Comparison of ENCODE assay signal across 8 mouse cellular contexts in genomic region chr2:30753219-30753618, GRCm38 (mm10). TPM values are rescaled to one million over a fixed set of nuclear protein-coding genes. Genes with fewer than 3 reads are reported as not detected.
DNase-seq lines count a peak whose midpoint lies in the region; ATAC-seq and TF ChIP-seq lines count a peak whose summit lies in the region.

No protein-coding gene starts in this region.

- peaks cover 32% of the 10 kb centered on the region for H3K4me1 ChIP-seq in heart, embryonic 12.5 days (replicated peaks)
- peaks cover 11% of the 10 kb centered on the region; the same call in 1 of the 2 replicates for H3K4me1 ChIP-seq in stomach, embryonic 14.5 days (ENCODE audit: control insufficient read depth, insufficient read depth, low read length)

- H3K9ac ChIP-seq in heart, embryonic 12.5 days, result peak overlapping the region; percentile 11
- peak overlapping the region; percentile 14; the same call in 1 of the 2 replicates for H3K9ac ChIP-seq in stomach, embryonic 14.5 days (replicated peaks; ENCODE audit: low read depth, low read length)

- ATAC-seq in heart, embryonic 12.5 days (ENCODE audit: insufficient number of reproducible peaks, low FRiP score), result peak; percentile 20; the same call in 1 of the 2 replicates
- peak; percentile 49; the same call in 1 of the 2 replicates for ATAC-seq in stomach, embryonic 14.5 days (ENCODE audit: insufficient number of reproducible peaks, insufficient read depth, low FRiP score, low read depth)

- H3K36me3 ChIP-seq in heart, embryonic 12.5 days, result no peaks in the 10 kb centered on the region
- no peaks in the 10 kb centered on the region for H3K36me3 ChIP-seq in stomach, embryonic 14.5 days (ENCODE audit: control insufficient read depth, insufficient read depth, low read length)

- peak overlapping the region; percentile 69 for H3K27ac ChIP-seq in layer of hippocampus, adult 2 months
- peak overlapping the region; percentile 37; the same call in 1 of the 2 replicates for H3K27ac ChIP-seq in heart, embryonic 12.5 days (ENCODE audit: poor library complexity, severe bottlenecking)
- peak overlapping the region; percentile 68; the same call in 1 of the 2 replicates for H3K27ac ChIP-seq in stomach, embryonic 14.5 days (ENCODE audit: low read length)

- no peaks in the 10 kb centered on the region for H3K27me3 ChIP-seq in heart, embryonic 12.5 days (replicated peaks)
- H3K27me3 ChIP-seq in stomach, embryonic 14.5 days (ENCODE audit: control insufficient read depth, insufficient read depth, low read length), result no peaks in the 10 kb centered on the region

- TF ChIP-seq CTCF in layer of hippocampus, adult 2 months (conservative IDR thresholded peaks at IDR 0.05), result no peak

- 0 out of 2 replicates have a peak overlapping the region, but pooled peaks have one; percentile 1 for H3K4me2 ChIP-seq in heart, embryonic 12.5 days
- no peak overlapping the region for H3K4me2 ChIP-seq in stomach, embryonic 14.5 days (replicated peaks; ENCODE audit: low read depth, low read length)

- peaks cover 7% of the 10 kb centered on the region; the same call in 1 of the 2 replicates for H3K9me3 ChIP-seq in heart, embryonic 12.5 days (replicated peaks)
- no peaks in the 10 kb centered on the region; the same call in 1 of the 2 replicates for H3K9me3 ChIP-seq in stomach, embryonic 14.5 days (ENCODE audit: control insufficient read depth, low read depth, low read length)

- DNase-seq in layer of hippocampus, adult 2 months (ENCODE audit: low spot score in 2 of 2), result no peak
- DNase-seq in layer of hippocampus, adult 11-12 months (ENCODE audit: low spot score), result no peak
- peak; percentile 49 for DNase-seq in embryo, embryonic 11 days
- DNase-seq in kidney, postnatal 36 days, result peak; percentile 84 to 85
- no peak for DNase-seq in frontal cortex, postnatal 10 days (ENCODE audit: low spot score in 2 of 2)
- DNase-seq in thymus, adult 18-20 months, result no peak

- 16% methylated on average over 18 of the region's 18 CpGs for WGBS in heart, embryonic 12.5 days
- WGBS in stomach, embryonic 14.5 days, result 21% methylated on average over 18 of the region's 18 CpGs

- no peak overlapping the region for H3K4me3 ChIP-seq in layer of hippocampus, adult 2 months
- no peak overlapping the region for H3K4me3 ChIP-seq in heart, embryonic 12.5 days
- no peak overlapping the region for H3K4me3 ChIP-seq in stomach, embryonic 14.5 days (ENCODE audit: low read depth, low read length)

RNA-seq across cellular contexts. Expression of gene 1700001O22Rik, which starts 50.2 kb away (rescaled TPM):
- total RNA-seq in layer of hippocampus, adult 2 months (2021), result 1 to 10 TPM; 4.9 to 5.4 TPM
- 1.0 and 2.2 TPM in 2 replicates for polyA plus RNA-seq in heart, embryonic 12.5 days (2016; fragmentation: Nextera tagmentation; extraction: Ambion mirVana)
- polyA plus RNA-seq in stomach, embryonic 14.5 days (2014; fragmentation: Nextera tagmentation; extraction: Ambion mirVana), result 2.5 and 3.3 TPM in 2 replicates

RNA-seq across cellular contexts. Expression of gene Ntmt1, which starts 54.4 kb away (rescaled TPM):
- total RNA-seq in layer of hippocampus, adult 2 months (2021), result 10 to 100 TPM; 33.1 to 33.5 TPM
- 77.2 and 78.8 TPM in 2 replicates for polyA plus RNA-seq in heart, embryonic 12.5 days (2016; fragmentation: Nextera tagmentation; extraction: Ambion mirVana)
- 99.1 and 101 TPM in 2 replicates for polyA plus RNA-seq in stomach, embryonic 14.5 days (2014; fragmentation: Nextera tagmentation; extraction: Ambion mirVana)

Comparison
In these comparisons a context has a peak if more than half of its experiments do, and no peak if none do; other contexts are left out.
1. DNase-seq: peak in embryo, embryonic 11 days (single experiment) and kidney, postnatal 36 days (2 of 2); none in layer of hippocampus, adult 2 months (0 of 2), layer of hippocampus, adult 11-12 months (single experiment), frontal cortex, postnatal 10 days (0 of 2) and thymus, adult 18-20 months (0 of 2).
2. Peak in every context shown above with its lines, with median percentiles within 50 percentile points of each other: H3K27ac ChIP-seq.